ENCODE assay signal across 19 mouse cellular contexts in genomic region chr16:52079475-52079823, GRCm38 (mm10). TPM values are rescaled to one million over a fixed set of nuclear protein-coding genes. Genes with fewer than 3 reads are reported as not detected.
DNase-seq lines count a peak whose midpoint lies in the region; ATAC-seq and TF ChIP-seq lines count a peak whose summit lies in the region.
"Had no signal": no experiment of that assay in that cellular context is flagged by ENCODE, and none has a peak within 500 bp of the region (broad histone marks: within the 10 kb centered on the region; RNA-seq: fewer than 3 reads in every experiment).

No protein-coding gene starts in this region.

- no peak for TF ChIP-seq EP300 in heart, adult 2 months (IDR thresholded peaks at IDR 0.05; ENCODE audit: insufficient read depth, low read depth, low read length)

- no peak for DNase-seq in heart, adult 2 months
- no peak for DNase-seq in heart, postnatal 4 days
- no peak for DNase-seq in kidney, postnatal 14 days
- peak; percentile 9 for DNase-seq in 3T3-L1 (ENCODE audit: low read depth, low spot score)
- no peak for DNase-seq in frontal cortex, postnatal 25 days (ENCODE audit: low spot score in 2 of 2)
- DNase-seq: B cell, adult 2 months; forebrain, postnatal 0 days; layer of hippocampus, postnatal 36 days; liver, embryonic 13.5 days; spleen, adult 18-20 months; thymus, postnatal 4 days had no signal

- H3K9ac ChIP-seq in heart, adult 2 months (ENCODE audit: low read depth, low read length) = no peak overlapping the region
- no peak overlapping the region for H3K9ac ChIP-seq in kidney, embryonic 16.5 days (replicated peaks; ENCODE audit: low read length)
- H3K9ac ChIP-seq in intestine, embryonic 16.5 days (ENCODE audit: low read depth, low read length) = no peak overlapping the region
- H3K9ac ChIP-seq: forebrain, postnatal 0 days; kidney, embryonic 15.5 days; liver, embryonic 13.5 days; midbrain, embryonic 12.5 days; neural tube, embryonic 13.5 days had no signal

- H3K36me3 ChIP-seq in heart, adult 2 months (ENCODE audit: control insufficient read depth, insufficient read depth, low read length) = peaks cover 20% of the 10 kb centered on the region
- H3K36me3 ChIP-seq in kidney, embryonic 16.5 days (ENCODE audit: insufficient read depth, low read length) = no peaks in the 10 kb centered on the region
- no peaks in the 10 kb centered on the region for H3K36me3 ChIP-seq in intestine, embryonic 16.5 days (ENCODE audit: control insufficient read depth, insufficient read depth, low read length)
- H3K36me3 ChIP-seq: kidney, embryonic 15.5 days; liver, embryonic 13.5 days; midbrain, embryonic 12.5 days; neural tube, embryonic 13.5 days had no signal

- no peak for TF ChIP-seq CTCF in heart, adult 2 months (IDR thresholded peaks at IDR 0.05)

- H3K4me3 ChIP-seq in heart, adult 2 months = no peak overlapping the region
- H3K4me3 ChIP-seq in kidney, embryonic 16.5 days (ENCODE audit: low read length) = no peak overlapping the region
- no peak overlapping the region for H3K4me3 ChIP-seq in intestine, embryonic 16.5 days (ENCODE audit: low read length)
- H3K4me3 ChIP-seq: forebrain, embryonic 10.5 days; kidney, embryonic 15.5 days; layer of hippocampus, adult 2 months; liver, embryonic 13.5 days; midbrain, embryonic 12.5 days; neural tube, embryonic 13.5 days had no signal

- no peak for TF ChIP-seq POLR2A in heart, adult 2 months (IDR thresholded peaks at IDR 0.05; ENCODE audit: insufficient read depth, low read depth, low read length)

- intact Hi-C loops in heart, adult 2 months (cut with DNase I) = loop anchor here (5.0 kb wide), 1 partner anchor 47 kb away; the partner anchor contains the start of gene Cblb

- H3K4me2 ChIP-seq in kidney, embryonic 16.5 days (replicated peaks; ENCODE audit: low read depth, low read length) = no peak overlapping the region
- peak overlapping the region; percentile 13; the same call in 1 of the 2 replicates for H3K4me2 ChIP-seq in intestine, embryonic 16.5 days (ENCODE audit: low read depth, low read length)
- H3K4me2 ChIP-seq: kidney, embryonic 15.5 days; liver, embryonic 13.5 days; midbrain, embryonic 12.5 days; neural tube, embryonic 13.5 days had no signal

- H3K79me2 ChIP-seq in heart, adult 2 months (replicated peaks; ENCODE audit: control insufficient read depth, insufficient read depth, low read length) = peaks cover 9% of the 10 kb centered on the region

- no peaks in the 10 kb centered on the region for H3K27me3 ChIP-seq in heart, adult 2 months (ENCODE audit: control insufficient read depth, insufficient read depth, low read length)
- H3K27me3 ChIP-seq in kidney, embryonic 16.5 days (ENCODE audit: insufficient read depth, low read length) = no peaks in the 10 kb centered on the region
- H3K27me3 ChIP-seq in intestine, embryonic 16.5 days (replicated peaks; ENCODE audit: control insufficient read depth, insufficient read depth, low read length) = no peaks in the 10 kb centered on the region
- H3K27me3 ChIP-seq: kidney, embryonic 15.5 days; liver, embryonic 13.5 days; midbrain, embryonic 12.5 days; neural tube, embryonic 13.5 days had no signal

- 75% methylated on average over 8 of the region's 8 CpGs for WGBS in heart, adult 2 months
- WGBS in kidney, embryonic 16.5 days = 83% methylated on average over 8 of the region's 8 CpGs
- WGBS in intestine, embryonic 16.5 days = 59% methylated on average over 8 of the region's 8 CpGs

- peaks cover 18% of the 10 kb centered on the region for H3K4me1 ChIP-seq in heart, adult 2 months (ENCODE audit: control insufficient read depth, insufficient read depth, low read length)
- peaks cover 27% of the 10 kb centered on the region for H3K4me1 ChIP-seq in kidney, embryonic 16.5 days (ENCODE audit: insufficient read depth, low read length)
- H3K4me1 ChIP-seq in intestine, embryonic 16.5 days (ENCODE audit: control insufficient read depth, insufficient read depth, low read length) = peaks cover 18% of the 10 kb centered on the region

- peak; percentile 49 for ATAC-seq in kidney, embryonic 16.5 days (ENCODE audit: low FRiP score, low TSS enrichment)
- peak; percentile 80; the same call in 1 of the 2 replicates for ATAC-seq in intestine, embryonic 16.5 days
- ATAC-seq: forebrain, postnatal 0 days; inflammation-experienced regulatory T-cells, adult 6 months had no signal

- H3K9me3 ChIP-seq in kidney, embryonic 16.5 days (ENCODE audit: low read length) = no peaks in the 10 kb centered on the region
- H3K9me3 ChIP-seq in intestine, embryonic 16.5 days (ENCODE audit: control insufficient read depth, low read length) = no peaks in the 10 kb centered on the region
- H3K9me3 ChIP-seq: forebrain, embryonic 10.5 days; kidney, embryonic 15.5 days; liver, embryonic 13.5 days; midbrain, embryonic 12.5 days; neural tube, embryonic 13.5 days had no signal

- H3K27ac ChIP-seq in heart, adult 2 months = peak overlapping the region; percentile 67
- H3K27ac ChIP-seq in kidney, embryonic 16.5 days (ENCODE audit: low read length) = no peak overlapping the region
- H3K27ac ChIP-seq in intestine, embryonic 16.5 days (ENCODE audit: low read length) = peak overlapping the region; percentile 82
- H3K27ac ChIP-seq: forebrain, embryonic 10.5 days; kidney, embryonic 15.5 days; layer of hippocampus, adult 2 months; liver, embryonic 13.5 days; midbrain, embryonic 12.5 days had no signal

RNA-seq across cellular contexts. Expression of gene Cblb, which starts 48.4 kb away (rescaled TPM):
- 10 to 100 TPM; 13.6 to 14.0 TPM for total RNA-seq in heart, adult 2 months (2021)
- 7.5 and 9.8 TPM in 2 replicates for polyA plus RNA-seq in heart, adult 2 months (2012; rRNA removed)
- total RNA-seq in heart, postnatal 4 days (2021) = 10 to 100 TPM; 15.4 to 17.2 TPM
- 15.3 and 20.8 TPM in 2 replicates for polyA plus RNA-seq in kidney, embryonic 16.5 days (2015; fragmentation: Nextera tagmentation; extraction: Ambion mirVana)
- 5.7 and 7.1 TPM in 2 replicates for polyA plus RNA-seq in intestine, embryonic 16.5 days (2015; fragmentation: Nextera tagmentation; extraction: Ambion mirVana)
